Mouse (Mus musculus): ENCODE results near the gene Map2k3.

DNA sequence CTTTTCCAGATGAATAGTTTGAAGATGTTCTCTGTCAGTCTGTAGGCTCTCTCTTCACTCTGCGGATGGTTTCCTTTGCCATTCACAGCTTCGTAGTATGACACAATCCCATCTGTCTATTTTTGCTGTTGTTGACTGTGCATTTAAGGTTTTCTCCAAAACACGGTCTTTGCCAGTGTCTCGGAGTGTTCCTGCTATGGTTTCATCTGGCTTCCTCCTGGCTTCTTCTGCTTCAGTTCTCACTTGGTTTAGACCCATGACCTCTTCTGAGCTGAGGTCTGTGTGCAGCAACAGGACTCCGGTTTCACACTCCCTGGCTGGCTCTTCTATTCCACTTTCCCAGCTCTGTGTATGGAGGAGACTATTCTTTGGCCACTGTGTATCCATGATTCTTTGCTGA is 30.9 kb downstream of the Map2k3 start:
- TF ChIP-seq TAL1 (IDR thresholded peaks at IDR 0.05; ENCODE audit: low read length): no peak
- TF ChIP-seq GATA1 (IDR thresholded peaks at IDR 0.05; ENCODE audit: low read length): no peak

Data from erythroblast, embryonic 14.5 days (primary cell).